Mouse (Mus musculus) urinary bladder, postnatal 4 days (tissue): ENCODE data around the gene Tas2r125.
"Not testable (repeated sequence)": the region's sequence is repeated elsewhere in the genome, so short reads cannot be mapped to it uniquely, and the experiment has no call there.

ENCODE experiments used
- DNase-seq, 2 experiments: peaks; one replicate each; pipeline ENCODE4 v3.0.0; 2021 to 2022; ENCODE audit warnings: low spot score in 2 of 2

Tas2r125 gene

GRCm38 (mm10) chr6:132909351-132909750 lies at the start of gene Tas2r125:
Gene Tas2r125 (plus strand): TSS chr6:132909651.
- DNase-seq, result no peak

GRCm38 (mm10) chr6:132867708-132868107 lies 41.7 kb upstream of the Tas2r125 start, which contains the start of gene Tas2r110:
Gene Tas2r110 (plus strand): TSS chr6:132868008.
- DNase-seq, result no peak

GRCm38 (mm10) chr6:132892711-132893110 lies 16.7 kb upstream of the Tas2r125 start, which contains the start of gene Tas2r113:
Gene Tas2r113 (plus strand): TSS chr6:132893011.
- DNase-seq, result no peak

GRCm38 (mm10) chr6:132941376-132941775 lies 31.9 kb downstream of the Tas2r125 start:
- DNase-seq, result not testable (repeated sequence)

- no peak for DNase-seq
Measured at GRCm38 (mm10) chr6:132950802-132951201, 41.4 kb downstream of the Tas2r125 start, which contains the start of gene Tas2r129. Gene Tas2r129 (plus strand): TSS chr6:132951102.

- DNase-seq, result no peak
Measured at GRCm38 (mm10) chr6:132957819-132958218, 48.4 kb downstream of the Tas2r125 start, which contains the start of gene Tas2r131. Gene Tas2r131 (minus strand): TSS chr6:132957919.
